Mouse (Mus musculus) heart, postnatal 36 days (tissue): ENCODE data around the gene Pbld1. TPM values are rescaled to one million over a fixed set of nuclear protein-coding genes. Genes with fewer than 3 reads are reported as not detected.

ENCODE experiments used
- DNase-seq, 2 experiments: peaks; one replicate each; pipeline ENCODE4 v3.0.0; 2021 to 2022
- intact Hi-C: fragments of 180-260 bp; cut with DNase I; formaldehyde crosslinking; loops from one replicate; pipeline ENCODE4 v1.15.1; 2025
- total RNA-seq, 2 experiments: library from RNA; stranded (reverse); gene quantifications; 2 replicates each; pipeline ENCODE4 v1.2.3; 2021

The Pbld1 gene
- total RNA-seq, 2 experiments from 2014 or later: 1.8 to 2.3 TPM

GRCm38 (mm10) chr10:63089758-63090571 is 30.0 kb downstream of the Pbld1 start:
- intact Hi-C loops: no loop called here
- DNase-seq: no peak

DNA sequence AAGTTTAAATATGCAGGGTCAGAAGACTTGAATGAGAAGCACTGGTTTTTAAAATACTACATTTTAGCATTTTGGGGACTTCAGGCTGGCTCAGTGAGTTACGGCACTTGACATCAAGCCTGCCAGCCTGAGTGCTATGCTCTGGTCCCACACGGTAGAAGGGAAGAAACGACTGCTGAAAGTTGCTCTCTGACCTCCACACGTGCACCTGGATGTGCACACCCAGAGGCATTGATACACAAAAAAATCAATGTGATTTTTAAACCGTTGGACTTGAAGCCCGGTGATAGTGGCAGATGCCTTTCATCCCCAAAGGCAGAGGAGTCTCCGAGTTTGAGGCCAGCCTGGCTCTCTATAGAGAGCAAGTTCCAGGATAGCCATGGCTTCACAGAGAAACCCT is 32.0 kb downstream of the Pbld1 start:
- DNase-seq: no peak
- intact Hi-C loops: no loop called here

- intact Hi-C loops: no loop called here
- no peak for DNase-seq
Measured at GRCm38 (mm10) chr10:63092616-63093550, 32.9 kb downstream of the Pbld1 start.

DNA sequence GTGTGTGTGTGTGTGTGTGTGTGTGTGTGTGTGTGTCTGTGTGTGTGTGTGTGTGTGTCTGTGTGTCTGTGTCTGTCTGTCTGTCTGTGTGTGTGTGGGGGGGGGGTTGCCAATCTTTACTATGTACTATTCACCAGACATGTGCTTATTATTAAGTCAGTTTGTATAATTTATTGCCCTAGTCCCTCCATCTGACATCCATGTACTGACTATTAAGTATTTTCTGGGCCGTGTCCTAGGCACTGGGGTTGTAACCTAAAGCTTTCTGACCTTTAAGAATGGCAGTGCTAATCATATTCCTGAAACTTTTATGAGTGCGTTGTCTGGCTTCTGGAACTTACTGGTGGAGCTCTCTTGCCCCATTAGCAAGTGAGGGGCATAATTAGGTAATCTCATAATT is 36.8 kb downstream of the Pbld1 start:
- no peak for DNase-seq
- intact Hi-C loops: no loop called here

DNA sequence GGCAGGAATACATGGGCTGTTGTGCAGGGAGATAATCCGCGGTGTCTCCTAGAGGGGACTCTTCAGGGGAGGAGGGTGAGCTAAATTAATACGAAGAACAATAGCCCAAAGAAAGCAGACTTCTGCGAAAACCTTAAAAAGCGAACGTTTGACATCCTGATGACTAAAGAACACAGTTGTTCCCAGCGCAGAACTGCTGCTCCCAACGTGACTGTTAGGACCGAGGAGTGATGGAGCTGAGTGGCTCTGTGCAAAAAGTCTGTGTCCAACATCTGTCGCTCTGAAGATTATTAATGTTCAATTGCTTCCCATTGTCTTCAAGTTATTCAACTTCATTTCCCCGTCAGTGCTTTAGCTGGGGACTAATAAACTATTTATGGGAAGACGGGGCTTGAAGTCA is 38.2 kb downstream of the Pbld1 start:
- intact Hi-C loops: no loop called here
- DNase-seq: no peak

DNA sequence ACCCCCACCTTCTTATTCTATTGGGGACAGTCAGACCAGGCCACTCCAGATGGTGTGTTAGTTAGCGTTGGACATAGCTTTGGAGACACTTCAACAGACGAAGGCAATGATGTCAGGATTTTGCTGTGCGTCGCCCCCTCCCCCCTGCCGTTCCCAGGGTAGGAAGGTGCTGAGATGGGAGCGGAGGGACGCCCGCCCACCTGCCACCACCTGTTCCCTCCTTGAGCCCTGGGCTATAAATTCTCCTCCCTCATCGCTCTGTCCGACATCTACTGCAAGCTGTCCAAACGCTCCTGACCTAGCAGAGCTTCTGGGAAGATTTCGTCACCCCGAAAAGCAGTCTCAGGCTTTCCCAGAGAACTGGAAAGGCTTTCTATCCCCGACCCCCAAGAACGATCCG is 39.6 kb downstream of the Pbld1 start, which contains the start of gene Atoh7:
Gene Atoh7 (plus strand): TSS at position 131 of the 400 bp plus-strand sequence.
- no peak for DNase-seq
- intact Hi-C loops: no loop called here

DNA sequence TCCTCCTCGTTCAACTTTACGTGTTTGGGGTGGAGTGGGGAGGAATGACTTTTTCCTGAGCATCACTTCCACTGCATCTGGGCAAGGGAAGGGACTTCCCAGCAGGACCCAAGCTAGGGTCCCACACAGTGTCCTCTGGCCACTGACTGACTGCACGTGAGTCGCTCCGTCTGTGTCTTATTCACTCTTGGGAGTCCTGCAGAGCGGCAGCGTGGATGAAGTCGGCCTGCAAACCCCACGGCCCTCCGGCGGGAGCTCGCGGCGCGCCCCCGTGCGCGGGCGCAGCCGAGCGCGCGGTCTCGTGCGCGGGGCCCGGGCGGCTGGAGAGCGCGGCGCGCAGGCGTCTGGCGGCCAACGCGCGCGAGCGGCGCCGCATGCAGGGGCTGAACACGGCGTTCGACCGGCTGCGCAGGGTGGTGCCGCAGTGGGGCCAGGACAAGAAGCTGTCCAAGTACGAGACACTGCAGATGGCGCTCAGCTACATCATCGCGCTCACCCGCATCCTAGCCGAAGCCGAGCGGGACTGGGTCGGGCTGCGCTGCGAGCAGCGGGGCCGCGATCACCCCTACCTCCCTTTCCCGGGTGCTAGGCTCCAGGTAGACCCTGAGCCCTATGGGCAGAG is 40.1 kb downstream of the Pbld1 start:
- intact Hi-C loops: no loop called here
- DNase-seq: peak; percentile 22 to 31

DNA sequence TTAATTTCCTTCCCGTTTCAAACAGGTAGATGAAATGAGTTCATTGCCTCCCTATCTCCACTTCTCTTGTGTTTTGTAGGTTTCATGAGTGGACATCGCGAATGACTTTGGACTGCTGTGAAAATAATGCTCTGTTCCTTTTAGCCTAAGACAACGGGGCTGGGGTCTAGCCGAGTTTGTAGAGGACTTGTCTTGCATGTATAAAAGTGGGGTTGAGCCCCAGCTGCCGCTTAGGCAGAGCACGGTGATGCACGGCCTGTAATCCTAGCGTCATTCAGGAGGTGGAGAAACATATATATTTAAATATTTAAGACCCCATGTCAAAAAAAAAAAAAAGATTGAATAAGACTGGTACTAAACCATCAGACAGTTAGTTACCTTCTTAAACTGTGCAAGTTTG is 40.7 kb downstream of the Pbld1 start:
- no peak for DNase-seq
- intact Hi-C loops: no loop called here

DNA sequence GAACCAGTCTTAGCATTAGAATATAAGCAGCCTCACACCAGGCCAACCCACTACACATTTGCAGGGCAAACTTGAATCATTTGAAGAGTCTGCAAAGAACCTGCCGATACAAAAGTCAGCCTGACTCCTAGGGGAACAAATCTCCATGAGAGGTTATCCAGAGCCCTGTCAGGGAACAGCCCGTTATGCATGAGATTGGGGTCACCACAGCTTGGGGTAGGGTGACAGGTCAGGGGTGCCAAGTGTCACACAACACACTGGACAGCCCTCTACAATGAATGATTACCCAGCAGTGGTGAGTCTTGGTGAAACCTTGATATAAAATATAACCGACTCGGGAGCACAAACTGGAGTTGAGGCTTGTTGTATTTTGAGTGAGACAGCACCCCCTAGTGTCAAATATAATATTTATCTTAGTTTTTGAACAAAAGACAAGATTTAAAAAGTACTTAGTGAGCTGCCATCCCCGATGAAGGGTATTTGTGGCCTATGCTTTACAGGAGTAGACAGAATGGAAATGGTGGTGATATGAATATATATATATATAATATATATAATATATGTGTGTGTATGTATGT is 53.2 kb downstream of the Pbld1 start:
- intact Hi-C loops: no loop called here
- DNase-seq: no peak

GRCm38 (mm10) chr10:63113716-63114360 is 53.9 kb downstream of the Pbld1 start:
- DNase-seq: no peak
- intact Hi-C loops: no loop called here

DNA sequence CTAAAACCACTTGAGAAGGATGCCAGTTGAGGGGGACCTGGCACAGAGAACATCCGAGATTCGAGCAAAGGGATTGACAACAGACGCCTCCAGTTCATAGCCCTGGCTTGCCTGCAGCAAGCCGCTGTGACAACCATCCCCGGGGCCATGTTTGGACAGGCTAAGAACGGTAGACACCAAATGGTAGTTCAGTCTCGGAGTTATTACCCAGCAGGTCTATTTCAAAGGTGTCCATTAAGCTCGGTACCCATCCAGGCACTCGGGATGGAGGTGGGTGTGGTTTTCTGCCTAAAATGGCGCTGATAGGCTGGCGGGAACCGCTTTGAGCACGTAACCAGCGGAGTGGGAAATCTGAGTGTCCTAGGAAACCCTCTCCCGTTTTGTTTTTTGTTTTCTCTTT is 55.9 kb downstream of the Pbld1 start:
- intact Hi-C loops: no loop called here
- DNase-seq: no peak

DNA sequence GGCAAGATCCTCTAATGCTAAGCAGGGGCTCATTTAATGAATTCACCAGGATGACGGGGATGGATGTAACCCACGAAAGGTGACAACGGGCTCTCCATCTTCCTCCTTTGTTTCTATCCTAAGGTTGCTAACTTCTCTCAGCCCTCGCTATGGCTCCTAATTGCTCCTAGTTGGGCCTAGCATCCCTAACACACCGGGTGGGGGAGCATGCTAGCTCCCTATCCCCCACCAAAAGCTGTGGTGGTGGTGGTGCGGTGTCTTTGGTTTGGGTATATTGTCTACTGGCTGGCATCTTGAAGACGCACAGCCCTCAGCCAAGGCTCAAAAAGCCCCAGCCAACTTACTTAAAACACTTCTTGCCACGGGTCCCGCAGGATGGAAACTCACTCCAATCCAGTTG is 56.4 kb downstream of the Pbld1 start:
- DNase-seq: no peak
- intact Hi-C loops: no loop called here

DNA sequence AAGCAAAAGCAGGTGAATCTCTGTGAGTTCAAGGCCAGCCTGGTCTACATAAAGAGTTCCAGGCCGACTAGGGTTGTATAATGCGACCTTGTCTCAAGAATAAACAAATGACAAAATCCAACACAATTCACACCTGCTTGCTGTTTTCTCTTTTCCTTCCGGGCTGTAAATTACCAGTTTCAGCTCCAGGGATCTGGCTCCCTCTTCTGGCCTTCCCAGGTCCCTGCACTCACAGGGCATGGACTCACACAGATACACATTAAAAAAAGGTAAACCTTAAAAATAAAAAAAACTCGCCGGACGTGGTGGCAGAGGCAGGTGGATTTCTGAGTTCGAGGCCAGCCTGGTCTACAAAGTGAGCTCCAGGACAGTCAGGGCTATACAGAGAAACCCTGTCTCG is 57.6 kb downstream of the Pbld1 start:
- DNase-seq: no peak
- intact Hi-C loops: no loop called here

DNA sequence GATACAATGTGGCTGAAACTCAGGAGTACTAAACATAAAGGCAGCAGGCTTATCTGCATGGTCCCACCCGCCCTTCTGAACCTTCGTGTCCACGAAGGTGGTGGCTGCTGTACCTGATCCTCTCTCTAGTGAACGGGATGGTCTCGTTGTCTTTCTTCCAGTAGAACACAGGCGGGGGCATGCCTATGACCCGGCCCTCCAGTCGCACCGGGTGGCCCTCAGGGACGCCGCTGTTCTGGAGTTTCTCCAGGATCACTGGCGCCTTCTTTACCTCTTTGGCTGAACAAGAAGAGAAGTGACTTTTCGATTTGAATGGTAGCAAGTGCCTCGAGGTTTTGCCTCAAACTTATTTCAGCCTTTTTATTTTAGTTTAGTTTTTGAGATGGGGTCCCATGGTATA is 60.0 kb downstream of the Pbld1 start:
- no peak for DNase-seq
- intact Hi-C loops: no loop called here

DNA sequence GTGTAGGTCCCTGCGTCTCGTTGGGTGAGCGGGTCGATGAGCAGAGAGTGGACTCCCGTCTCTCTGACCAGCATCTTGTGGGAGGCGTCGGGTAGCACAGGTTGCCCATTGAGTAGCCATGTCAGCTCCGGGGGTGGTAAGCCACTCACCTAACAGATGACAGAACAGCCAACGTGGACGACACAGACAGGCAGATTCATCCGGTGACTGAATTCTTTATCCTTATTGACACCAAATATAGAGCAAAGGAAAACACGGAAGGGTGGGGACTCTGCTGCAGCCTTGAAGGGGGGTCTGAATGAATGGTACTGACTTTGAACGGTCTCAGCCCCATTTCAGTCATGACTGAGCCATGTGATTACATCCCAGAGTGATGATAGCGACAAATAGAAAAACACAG is 62.0 kb downstream of the Pbld1 start:
- intact Hi-C loops: no loop called here
- no peak for DNase-seq

DNA sequence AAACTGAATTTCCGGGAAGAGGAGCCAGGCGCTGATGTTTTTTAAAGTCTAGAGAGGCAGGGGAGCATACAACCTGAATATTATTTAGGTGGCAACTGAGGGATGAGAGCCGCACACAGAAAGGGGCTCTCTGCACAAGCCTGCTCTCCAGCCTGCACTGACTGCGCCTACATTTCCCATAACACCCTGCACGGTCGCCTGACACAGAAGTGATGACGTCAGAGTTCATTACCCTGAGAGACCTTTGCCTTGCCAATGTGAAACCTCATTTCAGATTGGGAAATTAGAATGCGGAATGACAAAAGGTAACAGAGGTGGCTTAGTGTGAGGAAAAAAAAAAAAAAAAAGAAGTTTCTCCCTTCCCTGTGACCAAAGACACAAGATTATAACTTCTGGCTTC is 62.6 kb downstream of the Pbld1 start:
- DNase-seq: no peak
- intact Hi-C loops: no loop called here

- no peak for DNase-seq
- intact Hi-C loops: no loop called here
Measured at GRCm38 (mm10) chr10:63123141-63123540, 63.2 kb downstream of the Pbld1 start.

DNA sequence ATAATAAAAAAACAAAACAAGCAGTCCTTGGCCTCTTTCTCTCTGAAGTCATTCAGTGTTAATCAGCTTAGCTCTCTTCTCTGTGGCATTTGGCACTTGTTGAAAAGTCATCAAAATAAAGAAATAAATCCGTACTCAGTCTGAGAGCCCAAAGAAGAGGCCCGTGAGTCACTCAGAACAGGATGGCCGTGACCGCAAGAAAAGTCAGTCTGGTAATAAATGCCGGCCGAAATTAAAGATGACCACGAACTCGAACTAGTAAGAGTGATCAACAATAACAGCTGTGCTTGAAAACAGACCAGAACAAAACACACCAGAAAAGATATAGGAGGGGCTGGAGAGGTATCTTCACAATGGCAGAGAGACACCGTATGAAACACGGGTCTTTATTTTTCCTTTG is 64.1 kb downstream of the Pbld1 start:
- DNase-seq: no peak
- intact Hi-C loops: no loop called here

DNA sequence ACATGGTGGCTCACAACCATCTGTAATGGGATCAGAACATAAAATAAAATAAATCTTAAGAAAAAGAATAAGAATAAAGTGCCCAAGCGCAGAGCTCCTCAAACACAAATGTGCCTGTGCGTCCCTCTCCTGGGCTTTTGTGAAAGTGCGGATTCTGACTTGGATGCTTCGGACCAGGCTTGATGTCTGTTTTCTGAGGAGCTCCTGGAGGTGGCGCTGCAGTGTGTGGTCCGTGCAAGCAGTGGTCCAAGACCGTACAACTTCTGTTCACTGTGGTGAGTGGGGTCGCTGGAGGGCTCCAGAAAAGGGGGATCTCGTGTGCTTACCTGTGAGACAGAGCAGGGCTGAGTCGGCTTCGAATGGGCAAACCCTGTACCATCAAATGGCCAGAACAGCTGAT is 65.4 kb downstream of the Pbld1 start:
- DNase-seq: no peak
- intact Hi-C loops: no loop called here

DNA sequence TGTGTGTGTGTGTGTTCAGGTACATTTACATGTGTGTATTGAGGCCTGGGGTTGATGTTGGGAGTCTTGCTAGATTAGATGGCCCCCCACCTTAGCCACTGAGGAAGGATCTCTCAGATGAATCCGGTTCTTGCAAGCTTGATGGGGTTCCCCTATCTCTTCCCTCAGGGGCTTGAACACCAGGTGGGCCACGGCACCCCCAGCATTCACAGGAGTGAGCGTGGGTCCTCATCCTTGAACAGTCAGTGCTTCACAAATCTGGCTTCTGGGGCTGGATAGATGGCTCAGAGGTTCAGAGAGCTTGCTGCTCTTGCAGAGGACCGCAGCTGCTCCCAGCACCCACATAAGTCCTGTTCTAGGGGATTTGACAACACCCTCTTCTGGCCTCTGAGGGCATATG is 66.2 kb downstream of the Pbld1 start:
- no peak for DNase-seq
- intact Hi-C loops: no loop called here

DNA sequence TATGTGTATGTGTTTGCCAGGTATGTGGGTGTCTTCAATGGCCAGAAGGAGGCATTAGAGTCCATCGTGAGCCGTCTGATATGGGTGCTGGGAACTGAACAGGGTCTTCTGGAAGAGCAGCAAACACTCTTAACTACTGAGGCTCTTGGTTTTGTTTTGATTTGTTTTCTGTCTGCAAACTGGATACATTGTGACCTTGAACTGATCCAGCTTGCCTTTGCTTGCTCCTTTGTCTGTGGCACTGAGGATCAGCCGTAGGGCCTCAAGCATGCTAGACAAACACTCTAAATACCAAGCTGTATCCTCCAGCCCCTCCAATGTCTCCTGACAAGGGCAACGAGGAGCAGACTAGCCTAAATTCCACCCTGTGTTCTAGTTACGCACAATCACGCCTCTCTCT is 67.2 kb downstream of the Pbld1 start:
- intact Hi-C loops: no loop called here
- no peak for DNase-seq
